Mouse (Mus musculus): ENCODE results near the gene 2010111I01Rik.

DNA sequence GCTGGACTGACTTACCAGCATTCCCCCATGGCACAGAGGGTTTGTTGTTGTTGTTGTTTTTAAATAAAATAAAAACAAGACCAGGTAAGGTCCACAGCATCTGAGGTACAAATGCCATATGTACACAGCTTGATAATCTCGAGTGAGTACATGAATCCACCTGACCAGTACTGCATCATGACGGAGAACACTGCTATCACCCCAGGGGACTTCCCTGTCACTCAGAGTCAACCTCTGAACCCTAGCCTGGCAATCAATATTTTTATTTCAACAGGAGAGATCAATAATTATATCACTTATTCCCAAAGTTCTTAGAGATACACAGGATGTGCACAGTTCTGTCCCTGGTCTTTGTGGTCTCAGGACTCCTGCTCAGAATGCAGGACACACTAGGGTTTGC lies 361.3 kb downstream of the 2010111I01Rik start:
- no peak for TF ChIP-seq CTCF (IDR thresholded peaks at IDR 0.05; ENCODE audit: extremely low read depth, insufficient read depth, insufficient read length, insufficient replicate concordance)
- TF ChIP-seq POLR2A (IDR thresholded peaks at IDR 0.05; ENCODE audit: low read depth, low read length) = no peak
